Mouse (Mus musculus) urinary bladder, postnatal 14 days (tissue): Measurements from ENCODE around the gene Ptges2.

Experiments
- DNase-seq: peaks from one replicate; pipeline ENCODE4 v3.0.0; 2021; ENCODE audit warnings: low spot score

Ptges2 gene

GRCm38 (mm10) chr2:32415801-32416200 is 20.1 kb downstream of the Ptges2 start:
- no peak for DNase-seq

DNA sequence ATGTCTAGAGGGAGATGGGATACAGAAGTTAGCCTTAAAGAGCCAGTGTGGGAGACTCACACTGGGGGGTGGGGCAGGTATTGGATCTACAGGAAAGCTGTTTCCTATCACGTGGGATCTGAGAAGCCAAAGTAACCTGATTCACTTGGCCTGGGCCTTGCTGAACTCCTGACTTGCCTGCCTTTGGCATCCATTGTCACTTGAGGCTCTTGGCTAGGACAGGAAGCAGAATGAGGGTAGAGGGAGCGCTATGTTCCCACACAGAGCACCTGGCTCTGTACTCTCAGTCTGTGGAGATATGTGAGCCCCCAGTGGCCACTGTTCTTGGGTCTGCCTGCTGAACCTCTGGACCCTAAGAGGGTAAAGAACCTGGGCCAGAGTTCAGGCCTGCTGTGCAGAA is 20.9 kb downstream of the Ptges2 start:
- DNase-seq, result no peak

DNA sequence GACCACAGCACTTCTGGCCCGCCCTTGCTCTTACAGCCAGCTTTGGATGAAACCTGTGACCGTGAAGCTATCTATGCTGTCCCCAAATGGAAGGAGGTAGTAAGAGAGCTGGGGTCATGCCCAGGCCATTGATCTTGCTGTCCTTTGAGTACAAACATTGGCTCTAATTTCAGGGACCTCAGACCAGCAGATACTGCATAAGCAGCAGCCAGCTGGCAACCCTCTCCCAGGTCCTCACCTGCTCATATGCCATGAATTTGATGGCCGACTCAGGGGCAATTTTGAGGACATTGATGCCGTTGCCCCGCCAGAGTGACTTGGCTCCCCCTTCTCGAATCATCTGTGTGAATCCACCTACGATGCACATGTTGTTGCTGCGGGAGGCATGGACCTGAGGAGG is 21.8 kb downstream of the Ptges2 start:
- no peak for DNase-seq

- DNase-seq, result no peak
Observed at GRCm38 (mm10) chr2:32418430-32419151, 22.9 kb downstream of the Ptges2 start.

- peak; percentile 55 for DNase-seq
Observed at GRCm38 (mm10) chr2:32419359-32419758, 23.7 kb downstream of the Ptges2 start.

DNA sequence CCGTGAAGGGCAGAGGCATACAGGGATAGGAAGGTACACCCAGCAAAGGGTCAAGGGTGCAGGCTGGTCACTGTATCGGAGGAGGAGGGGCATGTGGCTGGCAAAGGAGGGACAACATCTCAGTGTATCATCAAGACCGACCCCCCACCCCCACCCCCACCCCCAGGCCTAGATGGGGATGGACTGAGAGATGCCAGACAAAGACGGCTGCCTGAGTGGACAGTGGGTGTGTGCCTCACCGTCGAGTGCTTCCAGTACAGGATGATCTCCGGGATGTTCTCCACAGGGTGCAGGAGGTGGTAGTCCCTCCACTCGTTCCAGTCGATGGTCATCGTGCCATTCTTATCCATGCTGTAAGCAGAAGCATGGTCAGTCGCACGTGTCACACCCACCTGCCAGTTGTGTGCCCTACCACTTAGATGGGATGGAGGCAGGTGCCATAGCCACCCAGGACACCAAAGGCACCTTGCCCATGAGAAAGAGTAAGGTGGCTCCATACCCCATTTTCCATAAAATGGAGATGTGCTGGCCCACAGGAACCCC is 24.4 kb downstream of the Ptges2 start:
- DNase-seq, result no peak

DNA sequence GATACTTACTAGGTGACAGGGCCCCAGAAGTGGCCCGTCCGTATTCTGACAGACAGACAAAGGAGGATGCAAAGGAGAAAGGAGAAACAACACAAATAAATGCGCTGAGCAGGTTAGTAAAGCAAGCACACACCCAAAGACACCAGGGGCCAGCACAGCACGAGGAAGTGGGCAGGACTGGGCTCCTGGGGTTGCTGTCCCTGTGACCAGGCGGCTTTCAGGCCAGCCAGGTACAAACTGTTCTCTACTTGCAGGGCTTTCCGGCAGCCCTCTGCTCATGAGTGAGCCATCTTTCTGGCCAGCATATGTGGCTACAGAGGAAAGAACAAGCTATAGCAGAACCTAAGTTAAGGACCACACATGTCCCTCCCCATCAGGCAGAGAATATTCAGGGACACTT is 25.0 kb downstream of the Ptges2 start:
- DNase-seq, result no peak

DNA sequence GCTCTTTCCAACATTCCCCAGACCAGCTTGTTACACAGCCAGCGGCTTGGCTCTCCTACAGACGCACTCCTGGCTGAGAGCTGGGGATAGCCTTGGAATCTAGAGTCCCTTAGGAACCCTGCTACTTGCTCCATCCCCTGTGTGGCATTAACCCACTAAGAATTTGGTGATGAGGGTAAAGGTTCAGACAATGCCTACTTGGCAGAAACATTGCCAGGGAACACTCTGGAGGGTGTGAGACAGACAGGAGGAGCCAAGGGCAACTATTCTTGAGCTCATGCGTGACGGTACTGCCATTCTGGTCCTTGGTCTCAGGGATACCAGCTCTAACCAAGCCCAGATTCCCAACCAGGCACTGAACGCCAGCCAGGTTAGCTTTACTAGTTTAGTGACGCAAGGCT is 26.2 kb downstream of the Ptges2 start:
- DNase-seq, result no peak

DNA sequence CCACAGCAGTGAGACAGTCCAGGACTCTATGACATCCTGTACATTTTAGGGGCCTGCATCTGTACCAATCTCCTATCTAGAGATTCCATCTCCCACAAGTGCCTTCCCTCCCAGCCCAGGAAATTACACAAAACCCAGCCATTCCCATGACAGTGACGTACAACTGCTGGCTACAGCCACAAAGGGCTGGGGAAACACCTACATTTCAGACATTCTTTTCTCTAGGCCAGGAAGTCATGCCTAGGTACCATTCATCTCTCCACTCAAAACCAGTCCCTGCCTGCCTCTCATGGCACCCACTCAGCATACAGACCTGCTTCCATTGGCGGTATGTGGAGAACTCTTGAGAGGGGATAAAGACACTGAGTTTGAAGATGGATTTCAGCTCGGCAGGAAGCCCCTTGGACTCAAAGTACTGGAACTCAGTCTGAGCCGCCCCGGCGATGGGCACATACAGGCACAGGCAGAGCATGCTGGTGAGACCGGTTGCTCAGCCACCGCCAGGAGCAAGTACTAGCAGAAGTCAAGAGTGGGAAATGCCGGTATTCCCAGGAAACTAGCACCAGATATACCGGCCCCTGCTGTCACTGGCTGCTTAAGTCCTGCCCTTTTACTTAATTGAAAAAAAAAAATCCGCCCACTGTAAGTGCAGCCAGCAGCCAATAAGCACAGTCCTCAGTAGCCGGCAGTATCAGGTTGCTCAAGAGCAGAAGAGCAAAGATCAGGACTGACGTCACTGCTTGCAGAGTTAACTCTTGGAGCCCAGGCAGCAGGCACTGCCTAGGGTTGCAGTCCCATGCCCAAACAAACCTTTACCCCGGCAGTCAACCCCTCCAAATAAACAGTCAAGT is 28.0 kb downstream of the Ptges2 start:
- DNase-seq, result peak; percentile 80

GRCm38 (mm10) chr2:32424796-32425195 is 29.1 kb downstream of the Ptges2 start:
- DNase-seq, result no peak

- DNase-seq, result no peak
Observed at GRCm38 (mm10) chr2:32425568-32425967, 29.9 kb downstream of the Ptges2 start.

- no peak for DNase-seq
Observed at GRCm38 (mm10) chr2:32426141-32426540, 30.4 kb downstream of the Ptges2 start.

- DNase-seq, result no peak
Observed at GRCm38 (mm10) chr2:32427720-32428119, 32.0 kb downstream of the Ptges2 start.

DNA sequence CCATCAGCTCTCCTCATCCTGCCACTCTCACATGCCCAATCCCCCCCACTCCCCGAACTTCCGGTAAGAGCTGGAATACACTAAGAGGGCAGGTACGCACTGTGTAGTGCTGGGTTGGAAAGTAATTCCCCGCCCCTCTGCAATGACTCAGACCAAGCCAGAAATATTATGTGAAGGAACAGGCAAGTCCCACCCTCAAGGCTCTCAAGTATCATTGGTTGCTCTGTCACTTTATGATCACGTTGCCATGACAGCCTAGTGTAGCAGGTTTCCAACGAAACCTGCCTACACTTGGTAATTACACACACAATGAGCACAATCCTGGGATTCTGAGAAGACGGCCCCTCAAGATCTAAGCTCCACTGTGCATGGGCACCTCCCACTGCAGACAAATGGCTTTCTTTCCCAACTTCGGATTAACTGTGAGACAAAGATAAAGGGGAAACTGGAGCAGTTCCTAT is 32.6 kb downstream of the Ptges2 start:
- peak; percentile 67 for DNase-seq

DNA sequence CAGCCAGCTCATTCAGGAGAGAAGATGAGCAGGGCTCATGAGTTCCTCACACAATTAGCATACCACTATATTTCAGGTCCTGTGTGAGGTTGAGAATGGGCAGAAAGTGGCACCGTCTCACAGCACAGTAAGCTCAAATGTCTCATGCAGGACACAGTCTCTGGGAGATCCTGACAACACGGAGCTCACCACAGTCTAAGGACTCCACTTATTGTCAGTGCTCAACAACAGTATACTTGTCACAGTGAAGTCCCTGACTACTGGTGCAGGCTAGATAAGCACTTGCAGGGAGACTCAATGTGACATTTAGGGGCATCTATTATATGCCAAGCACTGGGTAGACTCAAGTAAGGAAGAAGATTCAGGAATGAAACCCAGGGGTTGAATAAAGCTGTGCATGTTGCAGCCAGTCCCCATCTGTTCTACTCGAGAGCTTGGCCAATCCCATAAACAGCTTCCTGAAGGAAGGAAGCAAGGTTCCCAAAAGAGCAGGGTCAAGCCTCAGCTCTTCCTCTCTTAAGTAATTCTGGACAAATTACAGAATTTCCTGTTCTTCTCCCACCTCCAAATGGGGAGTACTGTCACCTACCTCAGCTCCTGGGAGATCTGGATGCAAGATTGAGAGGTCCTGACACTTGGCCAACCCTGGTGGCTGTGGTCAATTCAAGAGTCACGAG is 33.7 kb downstream of the Ptges2 start:
- no peak for DNase-seq

DNA sequence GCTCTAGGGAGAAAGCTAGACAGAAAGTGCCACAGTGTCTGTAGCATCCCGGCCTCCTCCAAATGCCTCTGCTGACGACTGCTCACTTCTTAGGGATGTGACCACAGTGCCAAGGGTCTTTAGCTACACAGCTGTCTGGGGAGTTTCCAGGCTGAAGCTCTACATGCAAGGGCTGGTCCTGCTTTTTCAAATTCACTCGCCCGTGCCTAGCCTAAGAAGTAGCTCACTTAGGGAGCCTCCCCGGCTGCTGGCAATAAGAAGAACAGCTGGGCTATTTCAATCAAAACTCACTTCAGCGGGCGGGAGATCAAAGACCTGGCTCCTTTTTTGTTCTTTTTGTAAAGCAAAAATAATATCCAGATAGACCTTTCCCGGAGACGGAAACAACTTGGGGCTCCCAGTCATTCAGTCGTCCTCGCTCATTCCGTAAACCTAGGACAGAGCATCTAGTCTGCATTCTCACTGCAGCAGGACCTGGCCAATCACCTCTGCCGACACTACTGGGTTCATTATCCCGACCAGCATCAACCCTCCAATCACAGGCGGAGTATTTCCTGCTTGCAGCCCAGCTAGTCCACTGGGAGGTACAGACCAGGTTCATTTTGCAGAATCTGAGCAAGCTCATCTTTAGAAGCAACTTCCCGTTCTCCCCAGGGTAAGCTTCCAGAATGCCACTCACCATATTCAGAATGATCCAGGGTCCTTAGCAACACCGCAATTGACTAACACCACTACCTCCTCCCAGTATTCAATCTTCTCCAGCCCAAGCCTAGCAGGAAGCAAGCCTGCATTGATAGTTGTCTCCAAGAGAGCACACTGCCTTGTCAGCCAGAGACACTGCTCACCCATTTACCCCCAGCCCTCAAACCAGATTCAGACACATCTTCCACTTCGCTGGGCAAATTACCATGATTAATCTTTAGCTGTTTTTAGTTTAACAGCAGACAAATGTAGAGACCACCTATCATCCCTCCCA is 35.3 kb downstream of the Ptges2 start:
- DNase-seq, result peak; percentile 72

GRCm38 (mm10) chr2:32436686-32437372 is 41.1 kb downstream of the Ptges2 start:
- DNase-seq, result no peak

GRCm38 (mm10) chr2:32437612-32438166 is 42.0 kb downstream of the Ptges2 start:
- no peak for DNase-seq

GRCm38 (mm10) chr2:32438733-32439132 is 43.0 kb downstream of the Ptges2 start:
- DNase-seq, result no peak

- DNase-seq, result no peak
Observed at GRCm38 (mm10) chr2:32439177-32439576, 43.5 kb downstream of the Ptges2 start.
